Mouse (Mus musculus) C2C12 (cell line): ENCODE measurements around the gene Mrpl4.

Experiments used
- CEBPB ChIP-seq: IDR thresholded peaks from one replicate; pipeline ENCODE4 v1.6.1; 2011; ENCODE audit warnings: low read depth, mild to moderate bottlenecking, control low read depth, moderate library complexity
- CTCF ChIP-seq: IDR thresholded peaks from one replicate; pipeline ENCODE4 v1.5.1; 2011; ENCODE audit not compliant: control insufficient read depth, insufficient read depth, insufficient read length
- MAX ChIP-seq: IDR thresholded peaks from one replicate; pipeline ENCODE4 v1.6.1; 2011; ENCODE audit warnings: mild to moderate bottlenecking, control low read depth
- MYOG ChIP-seq: IDR thresholded peaks from one replicate; pipeline ENCODE4 v1.6.1; 2011; ENCODE audit not compliant: control insufficient read depth, insufficient read length; ENCODE audit errors: extremely low read depth
- USF1 ChIP-seq: IDR thresholded peaks from one replicate; pipeline ENCODE4 v1.6.1; 2011; ENCODE audit warnings: low read depth, mild to moderate bottlenecking, control low read depth, moderate library complexity

DNA sequence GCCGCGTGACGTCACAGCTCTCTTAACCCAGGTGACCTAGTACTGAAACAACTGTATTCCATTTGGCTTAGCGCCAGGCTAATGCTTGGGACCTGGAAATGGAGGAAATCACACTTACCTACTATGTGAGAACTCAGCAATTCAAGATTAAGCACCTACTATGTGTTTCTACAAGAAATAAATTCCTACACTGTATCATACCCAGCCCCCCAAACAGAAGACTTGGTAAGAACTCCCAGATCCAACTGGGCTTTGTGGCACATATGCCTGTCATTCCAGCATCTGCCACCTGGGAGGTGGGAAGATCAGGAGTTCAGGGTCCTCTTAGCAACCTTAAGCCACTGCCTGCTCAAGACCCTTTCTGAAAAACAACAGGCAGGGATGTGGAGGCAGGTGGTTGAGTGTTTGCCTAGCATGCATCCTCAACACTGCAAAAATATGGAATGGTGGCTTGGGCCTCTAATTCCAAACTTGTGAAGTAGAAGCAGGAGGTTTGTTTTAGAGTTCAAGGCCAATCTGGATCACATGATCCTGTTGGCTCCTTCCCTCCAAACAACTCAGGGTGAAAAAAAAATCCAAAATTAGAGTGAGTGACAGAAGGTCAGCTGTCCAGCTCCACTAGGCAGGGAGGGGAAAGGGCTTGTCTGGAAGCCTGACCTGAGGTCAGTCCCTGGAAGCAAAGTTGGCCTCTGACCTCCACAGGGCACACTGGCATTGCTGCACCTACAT is 25.4 kb upstream of the Mrpl4 start:
- TF ChIP-seq CTCF, result no peak
- no peak for TF ChIP-seq MAX
- TF ChIP-seq USF1, result no peak
- TF ChIP-seq CEBPB, result no peak
- TF ChIP-seq MYOG, result no peak
